Mouse (Mus musculus) lung, embryonic 15.5 days (tissue): ENCODE results near the gene Retn. TPM values are rescaled to one million over a fixed set of nuclear protein-coding genes. Genes with fewer than 3 reads are reported as not detected.

Experiments used
- ATAC-seq: fragments of 200-750 bp; cut with Nextera tagmentation; 2 replicates; pipeline ENCODE4 v1.8.0; 2017; ENCODE audit warnings: moderate number of reproducible peaks, borderline replicate concordance; ENCODE audit not compliant: low FRiP score, low TSS enrichment; ENCODE audit errors: extremely low read depth
- H3K27ac ChIP-seq: fragments of 300-500 bp; sonication (generic); 2 replicates; pipeline ENCODE4 v1.5.1; 2015; ENCODE audit warnings: moderate library complexity, mild to moderate bottlenecking, inconsistent platforms
- H3K27me3 ChIP-seq: fragments of 300-500 bp; sonication (generic); 2 replicates; pipeline ENCODE4 v1.6.1; 2015; ENCODE audit warnings: inconsistent platforms
- H3K36me3 ChIP-seq: fragments of 300-500 bp; sonication (generic); 2 replicates; pipeline ENCODE4 v1.6.1; 2015; ENCODE audit warnings: inconsistent platforms
- H3K4me1 ChIP-seq: fragments of 300-500 bp; sonication (generic); 2 replicates; pipeline ENCODE4 v1.6.1; 2015; ENCODE audit warnings: inconsistent platforms
- H3K4me2 ChIP-seq: fragments of 300-500 bp; sonication (generic); 2 replicates; pipeline ENCODE4 v1.6.1; 2015; ENCODE audit warnings: inconsistent platforms, mild to moderate bottlenecking, moderate library complexity
- H3K4me3 ChIP-seq: fragments of 300-500 bp; sonication (generic); 2 replicates; pipeline ENCODE4 v1.5.1; 2015; ENCODE audit warnings: mild to moderate bottlenecking, inconsistent platforms
- H3K9ac ChIP-seq: fragments of 300-500 bp; sonication (generic); 2 replicates; pipeline ENCODE4 v1.6.1; 2015; ENCODE audit warnings: inconsistent platforms
- H3K9me3 ChIP-seq: fragments of 300-500 bp; sonication (generic); 2 replicates; pipeline ENCODE4 v1.6.1; 2016; ENCODE audit warnings: inconsistent platforms
- WGBS: fragments of 180-500 bp; shearing (Covaris S2); methylation state at CpG from one replicate; pipeline ENCODE4 v1.1.7; 2015; 5-methylcytosine and 5-hydroxymethylcytosine counted together
- polyA plus RNA-seq: library from polyadenylated mRNA; unstranded; fragments of >200 nt; fragmentation: Nextera tagmentation; extraction: Ambion mirVana; gene quantifications from 2 replicates; pipeline ENCODE4 v1.2.1, GENCODE M21; 2015

The Retn gene
- polyA plus RNA-seq, result not detected in 2 replicates

DNA sequence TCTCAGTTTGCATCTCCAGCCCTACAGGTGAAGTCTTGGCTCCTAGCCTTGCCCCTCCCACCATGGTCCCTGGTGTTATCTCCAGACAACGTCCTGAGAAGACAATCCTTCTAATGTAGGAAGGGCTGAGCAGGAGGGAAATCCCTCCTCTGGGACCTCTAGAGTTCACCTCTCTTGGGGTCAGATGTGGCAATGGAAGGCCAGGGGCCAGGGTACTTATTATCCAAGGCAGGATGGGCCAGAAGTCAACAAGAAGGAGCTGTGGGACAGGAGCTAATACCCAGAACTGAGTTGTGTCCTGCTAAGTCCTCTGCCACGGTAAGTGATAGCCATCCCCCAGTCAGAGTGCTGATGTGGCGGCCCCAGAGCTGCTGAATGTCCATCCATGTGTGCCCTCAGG lies at the start of gene Retn:
Gene Retn (plus strand): TSS at position 245 of the 400 bp plus-strand sequence.
- H3K27me3 ChIP-seq, result no peaks in the 10 kb centered on the region
- no peaks in the 10 kb centered on the region for H3K9me3 ChIP-seq
- no peak within 1 kb of the TSS for H3K4me2 ChIP-seq
- H3K4me1 ChIP-seq, result no peaks in the 10 kb centered on the region
- H3K4me3 ChIP-seq, result no peak within 1 kb of the TSS
- no peak within 1 kb of the TSS for H3K27ac ChIP-seq
- no peak for ATAC-seq
- no peaks in the 10 kb centered on the region for H3K36me3 ChIP-seq
- H3K9ac ChIP-seq, result no peak within 1 kb of the TSS
- 55% methylated on average over 3 of the region's 3 CpGs for WGBS

DNA sequence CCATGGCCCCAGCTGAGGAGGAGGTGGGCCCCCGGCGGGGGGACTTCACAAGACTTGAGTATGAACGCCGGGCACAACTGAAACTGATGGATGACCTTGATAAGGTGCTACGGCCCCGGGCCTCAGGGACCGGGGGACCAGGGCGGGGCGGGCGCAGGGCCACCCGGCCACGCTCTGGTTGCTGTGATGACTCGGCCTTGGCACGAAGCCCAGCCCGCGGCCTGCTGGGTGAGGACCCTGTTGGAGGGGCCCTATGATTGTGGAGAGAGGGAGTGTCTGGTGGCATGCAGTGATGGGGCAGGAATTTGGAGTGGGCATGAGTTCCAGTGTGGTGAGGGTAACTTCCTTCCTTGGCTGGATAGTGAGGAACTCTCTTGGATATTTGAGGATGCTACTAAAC lies 49.0 kb upstream of the Retn start:
- no peak overlapping the region for H3K27ac ChIP-seq
- WGBS, result 55% methylated on average over 16 of the region's 16 CpGs
- peaks cover 35% of the 10 kb centered on the region for H3K36me3 ChIP-seq
- no peak overlapping the region for H3K9ac ChIP-seq
- H3K9me3 ChIP-seq, result no peaks in the 10 kb centered on the region
- no peak for ATAC-seq
- H3K4me1 ChIP-seq, result no peaks in the 10 kb centered on the region
- H3K27me3 ChIP-seq, result no peaks in the 10 kb centered on the region
- no peak overlapping the region for H3K4me3 ChIP-seq
- H3K4me2 ChIP-seq, result no peak overlapping the region

DNA sequence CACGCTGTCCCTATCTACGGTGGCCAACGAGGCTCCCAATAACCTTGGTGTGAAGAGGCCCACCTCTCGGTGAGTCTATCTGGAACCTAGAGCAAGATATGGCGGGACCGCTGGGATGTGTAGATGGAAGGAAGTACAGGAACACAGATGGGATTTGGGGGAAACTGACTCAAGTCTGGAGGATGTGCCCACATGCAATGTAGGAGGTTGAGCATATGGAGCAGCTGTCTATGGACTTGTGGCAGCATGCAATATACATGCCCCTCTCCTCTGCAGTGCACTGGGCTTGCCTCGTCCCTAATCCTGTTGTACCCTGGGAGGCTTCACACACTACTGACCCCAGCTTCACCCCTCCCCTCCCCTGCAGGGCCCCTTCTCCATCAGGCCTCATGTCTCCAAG lies 47.7 kb upstream of the Retn start:
- Histone ChIP-seq H3K27me3 (no peaks in the 10 kb centered on the region), H3K4me2 (no peak overlapping the region), H3K36me3 (peaks cover 47% of the 10 kb centered on the region), H3K9ac (no peak overlapping the region), H3K27ac (no peak overlapping the region), H3K4me3 (no peak overlapping the region), H3K4me1 (no peaks in the 10 kb centered on the region), H3K9me3 (no peaks in the 10 kb centered on the region)
- ATAC-seq, result no peak
- 87% methylated on average over 7 of the region's 7 CpGs for WGBS

DNA sequence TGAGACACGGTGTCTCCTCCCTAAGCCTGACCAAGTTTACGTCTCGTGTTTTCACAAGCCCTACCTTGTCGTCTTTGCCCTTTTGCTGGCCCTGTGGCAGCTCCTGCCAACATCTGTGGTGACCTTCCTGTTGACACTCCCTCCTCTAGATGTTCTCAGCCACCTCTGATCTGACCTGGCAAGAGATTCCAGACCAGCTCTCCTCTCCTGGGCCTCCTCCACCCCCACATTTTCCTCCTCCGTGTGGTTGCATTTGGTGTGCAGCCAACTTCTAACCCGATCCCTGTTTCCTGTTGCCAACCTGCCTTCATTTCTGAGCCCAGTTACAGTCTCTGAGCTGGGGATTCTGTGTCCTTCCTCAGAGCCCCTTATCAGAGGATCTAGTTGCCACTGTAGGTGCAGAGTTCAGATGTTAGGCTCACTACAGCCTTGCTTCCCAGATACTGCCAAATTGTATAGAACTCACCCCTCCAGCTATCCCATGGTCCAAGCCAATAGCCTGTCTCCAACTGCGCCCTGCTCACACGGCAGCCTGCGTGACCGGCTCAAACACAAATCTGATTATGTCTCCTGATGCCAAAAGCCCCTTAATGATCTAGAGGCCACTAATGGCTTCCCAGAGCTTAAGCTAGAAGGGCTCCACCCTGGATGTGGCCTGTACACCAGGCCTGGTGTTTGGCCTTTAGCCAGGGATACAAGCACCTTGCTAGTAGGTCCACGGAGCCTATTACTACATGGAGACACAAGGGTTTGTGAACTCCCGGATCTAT lies 46.3 kb upstream of the Retn start:
- H3K4me1 ChIP-seq, result no peaks in the 10 kb centered on the region
- H3K9ac ChIP-seq, result no peak overlapping the region
- no peak overlapping the region for H3K4me3 ChIP-seq
- 74% methylated on average over 12 of the region's 12 CpGs for WGBS
- H3K36me3 ChIP-seq, result peaks cover 61% of the 10 kb centered on the region
- H3K4me2 ChIP-seq, result no peak overlapping the region
- no peak overlapping the region for H3K27ac ChIP-seq
- no peaks in the 10 kb centered on the region for H3K9me3 ChIP-seq
- ATAC-seq, result no peak
- H3K27me3 ChIP-seq, result no peaks in the 10 kb centered on the region

DNA sequence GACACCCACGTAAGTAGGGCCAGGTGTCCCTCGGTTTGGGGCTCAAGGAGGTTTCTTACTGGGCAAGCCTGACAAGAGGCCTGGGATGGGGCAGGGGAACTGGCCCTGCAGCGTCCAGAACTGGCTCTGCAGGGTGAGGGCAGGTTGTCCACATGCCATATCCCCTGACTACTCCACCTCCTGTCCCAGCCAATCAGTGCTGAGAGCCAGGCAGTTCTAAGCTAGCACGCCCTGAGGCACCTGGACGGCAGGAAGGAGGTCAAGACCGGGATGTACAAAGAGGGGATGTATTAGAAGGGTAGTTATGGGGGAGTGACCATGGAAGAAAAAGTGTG lies 45.8 kb upstream of the Retn start:
- ATAC-seq, result no peak
- no peaks in the 10 kb centered on the region for H3K9me3 ChIP-seq
- WGBS, result 73% methylated on average over 6 of the region's 6 CpGs
- no peaks in the 10 kb centered on the region for H3K4me1 ChIP-seq
- H3K36me3 ChIP-seq, result peaks cover 63% of the 10 kb centered on the region
- H3K27me3 ChIP-seq, result no peaks in the 10 kb centered on the region
- H3K27ac ChIP-seq, result no peak overlapping the region
- H3K9ac ChIP-seq, result no peak overlapping the region
- no peak overlapping the region for H3K4me3 ChIP-seq
- no peak overlapping the region for H3K4me2 ChIP-seq

DNA sequence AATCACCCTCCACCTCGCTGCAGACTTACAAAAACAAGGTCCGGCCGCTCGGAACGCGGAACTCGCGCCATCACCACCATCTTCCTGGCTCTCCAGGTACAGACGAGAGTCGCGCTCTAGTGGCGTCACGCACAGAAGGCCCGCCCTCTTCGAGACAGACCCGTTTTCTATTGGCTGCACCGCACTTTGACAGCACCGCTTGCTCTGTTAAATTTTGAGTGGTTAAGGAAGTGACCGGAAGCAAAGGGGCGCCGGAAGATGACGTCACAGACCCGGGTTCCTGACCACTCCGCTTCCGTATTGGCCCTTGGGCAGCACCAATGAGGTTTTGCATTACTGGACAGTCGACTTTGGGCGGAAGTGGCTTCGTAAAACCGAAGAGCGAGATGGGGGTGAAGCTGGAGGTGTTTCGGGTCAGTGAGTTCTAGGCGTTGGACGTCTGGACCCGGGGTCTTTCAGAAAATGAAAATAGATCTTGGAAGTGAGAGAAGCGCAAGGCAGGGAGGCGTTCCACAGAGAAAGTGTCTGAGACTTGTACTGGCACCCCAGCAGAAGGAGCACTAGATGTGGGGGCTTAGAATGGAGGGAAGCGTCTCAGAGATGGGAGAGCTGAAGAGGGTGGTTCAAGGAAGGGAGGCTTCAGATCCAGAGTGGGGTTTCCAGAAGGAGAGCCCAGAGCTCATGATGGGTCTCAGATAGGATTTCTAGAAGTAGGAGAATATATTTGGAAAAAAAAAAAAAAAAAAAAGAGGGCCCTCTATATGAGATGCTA lies 34.2 kb upstream of the Retn start, which contains the start of the genes Xab2 and Pet100:
Gene Xab2 (minus strand): TSS at position 118 of the 772 bp plus-strand sequence.
Gene Pet100 (plus strand): TSS at position 350 of the 772 bp plus-strand sequence.
- no peak within 1 kb of the TSS for H3K27ac ChIP-seq
- H3K36me3 ChIP-seq, result peaks cover 10% of the 10 kb centered on the region
- WGBS, result under 1% methylated on average over 33 of the region's 37 CpGs

DNA sequence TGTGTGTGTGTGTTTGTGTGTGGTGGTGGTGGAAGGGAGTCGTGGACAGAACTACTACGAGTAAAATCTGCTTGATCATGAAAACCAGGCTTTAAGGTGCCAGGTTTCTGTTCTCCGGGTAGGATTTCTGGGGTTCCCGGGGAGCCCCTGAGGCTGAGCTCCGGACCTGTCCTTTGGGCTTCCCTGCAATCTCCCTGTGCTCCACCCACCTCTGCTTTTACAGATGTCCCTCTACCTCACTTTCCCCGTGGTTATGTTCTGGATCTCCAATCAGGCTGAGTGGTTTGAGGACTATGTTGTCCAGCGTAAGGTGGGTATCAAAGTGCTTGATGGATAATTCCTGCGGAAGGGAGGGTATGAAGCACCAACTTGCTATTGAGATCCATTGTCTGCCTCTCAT lies 33.5 kb upstream of the Retn start:
- WGBS, result 60% methylated on average over 8 of the region's 8 CpGs
- ATAC-seq, result no peak
- H3K27me3 ChIP-seq, result no peaks in the 10 kb centered on the region
- no peak overlapping the region for H3K27ac ChIP-seq
- H3K4me2 ChIP-seq, result peak overlapping the region; percentile 68
- peak overlapping the region; percentile 56; the same call in 1 of the 2 replicates for H3K9ac ChIP-seq
- H3K4me3 ChIP-seq, result peak overlapping the region; percentile 79
- peaks cover 8% of the 10 kb centered on the region for H3K36me3 ChIP-seq
- no peaks in the 10 kb centered on the region for H3K9me3 ChIP-seq
- peaks cover 17% of the 10 kb centered on the region for H3K4me1 ChIP-seq

More for the DNA sequence above, 34.2 kb upstream of the Retn start, which contains the start of the genes Xab2 and Pet100:
- peak within 1 kb of the TSS; percentile 79 for H3K4me3 ChIP-seq
- H3K4me2 ChIP-seq, result peak within 1 kb of the TSS; percentile 68
- peaks cover 17% of the 10 kb centered on the region for H3K4me1 ChIP-seq
- H3K9me3 ChIP-seq, result no peaks in the 10 kb centered on the region
- peak; percentile 98 for ATAC-seq
- peak within 1 kb of the TSS; percentile 71 for H3K9ac ChIP-seq
- H3K27me3 ChIP-seq, result no peaks in the 10 kb centered on the region

DNA sequence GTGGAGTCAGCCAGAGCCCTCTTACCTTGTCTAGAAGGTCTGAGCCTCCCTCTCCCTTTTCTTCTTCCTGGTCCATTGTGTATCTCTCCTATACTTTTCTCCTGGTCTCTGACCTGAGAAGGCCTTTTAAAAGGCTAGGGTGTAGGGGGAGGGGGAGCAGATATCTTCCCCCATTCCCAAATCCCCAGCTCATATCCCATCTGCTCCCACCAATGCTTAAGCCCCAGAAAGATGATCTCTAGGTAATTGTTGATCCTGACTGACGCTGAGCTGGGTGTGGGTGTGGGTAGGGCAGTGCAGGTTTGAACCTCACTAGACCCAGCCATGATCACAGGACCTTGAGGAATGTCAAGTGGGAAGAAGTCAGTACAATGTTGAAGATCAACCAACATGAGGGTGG lies 30.1 kb upstream of the Retn start, which contains the start of gene Pcp2:
Gene Pcp2 (minus strand): TSS at position 101 of the 400 bp plus-strand sequence.
- H3K9me3 ChIP-seq, result no peaks in the 10 kb centered on the region
- no peaks in the 10 kb centered on the region for H3K36me3 ChIP-seq
- peaks cover 8% of the 10 kb centered on the region; the same call in 1 of the 2 replicates for H3K27me3 ChIP-seq
- ATAC-seq, result no peak
- WGBS, result 43% methylated on average over 1 of the region's 1 CpGs
- H3K9ac ChIP-seq, result no peak within 1 kb of the TSS
- H3K4me3 ChIP-seq, result no peak within 1 kb of the TSS
- H3K27ac ChIP-seq, result no peak within 1 kb of the TSS
- H3K4me1 ChIP-seq, result peaks cover 8% of the 10 kb centered on the region
- no peak within 1 kb of the TSS for H3K4me2 ChIP-seq

DNA sequence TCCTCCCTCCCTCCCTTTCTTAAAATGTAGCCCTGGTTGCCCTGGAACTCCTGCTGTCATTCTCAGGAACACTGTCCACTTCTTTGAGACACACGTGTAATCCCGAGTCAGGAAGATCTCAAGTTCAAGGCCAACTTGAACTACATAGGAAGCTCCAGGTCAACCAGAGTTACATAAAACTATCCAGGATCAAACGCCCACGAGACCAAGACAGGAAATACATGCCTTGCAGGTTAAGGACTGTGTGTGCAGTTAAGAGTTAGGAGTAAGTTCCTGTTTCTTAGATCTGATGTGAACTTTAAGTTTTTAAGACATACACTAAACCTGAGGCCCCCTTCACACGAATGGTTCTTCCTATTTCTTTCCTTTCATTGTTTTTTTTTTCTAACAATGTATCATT lies 28.6 kb upstream of the Retn start:
- no peak overlapping the region for H3K4me2 ChIP-seq
- H3K27ac ChIP-seq, result no peak overlapping the region
- no peaks in the 10 kb centered on the region for H3K36me3 ChIP-seq
- no peak for ATAC-seq
- H3K9me3 ChIP-seq, result no peaks in the 10 kb centered on the region
- H3K9ac ChIP-seq, result no peak overlapping the region
- peaks cover 8% of the 10 kb centered on the region; the same call in 1 of the 2 replicates for H3K27me3 ChIP-seq
- H3K4me3 ChIP-seq, result no peak overlapping the region
- H3K4me1 ChIP-seq, result peaks cover 5% of the 10 kb centered on the region
- WGBS, result 50% methylated on average over 5 of the region's 5 CpGs

DNA sequence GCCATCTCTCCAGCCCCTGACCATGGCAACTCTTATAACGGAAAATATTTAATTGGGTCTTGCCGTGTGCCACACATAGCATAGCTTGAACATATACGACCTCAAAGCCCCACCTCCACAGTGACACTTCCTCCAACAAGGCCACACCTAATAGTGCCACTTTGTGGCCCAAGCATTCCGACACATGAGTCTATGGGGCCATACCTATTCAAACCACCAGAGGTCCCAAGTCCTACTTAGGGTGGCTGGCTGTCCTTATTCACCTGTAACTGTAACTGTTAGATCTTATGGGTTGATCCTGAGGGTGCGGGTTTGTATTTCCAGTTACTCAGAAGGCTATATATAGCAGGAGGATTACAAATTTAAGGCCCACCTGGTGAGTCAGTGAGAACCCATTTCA lies 27.6 kb upstream of the Retn start:
- Histone ChIP-seq H3K4me1 (no peaks in the 10 kb centered on the region), H3K27me3 (peaks cover 8% of the 10 kb centered on the region; the same call in 1 of the 2 replicates), H3K9me3 (no peaks in the 10 kb centered on the region), H3K4me3 (no peak overlapping the region), H3K27ac (no peak overlapping the region), H3K4me2 (no peak overlapping the region), H3K36me3 (no peaks in the 10 kb centered on the region), H3K9ac (no peak overlapping the region)
- no peak for ATAC-seq
- WGBS, result 19% methylated on average over 5 of the region's 5 CpGs

DNA sequence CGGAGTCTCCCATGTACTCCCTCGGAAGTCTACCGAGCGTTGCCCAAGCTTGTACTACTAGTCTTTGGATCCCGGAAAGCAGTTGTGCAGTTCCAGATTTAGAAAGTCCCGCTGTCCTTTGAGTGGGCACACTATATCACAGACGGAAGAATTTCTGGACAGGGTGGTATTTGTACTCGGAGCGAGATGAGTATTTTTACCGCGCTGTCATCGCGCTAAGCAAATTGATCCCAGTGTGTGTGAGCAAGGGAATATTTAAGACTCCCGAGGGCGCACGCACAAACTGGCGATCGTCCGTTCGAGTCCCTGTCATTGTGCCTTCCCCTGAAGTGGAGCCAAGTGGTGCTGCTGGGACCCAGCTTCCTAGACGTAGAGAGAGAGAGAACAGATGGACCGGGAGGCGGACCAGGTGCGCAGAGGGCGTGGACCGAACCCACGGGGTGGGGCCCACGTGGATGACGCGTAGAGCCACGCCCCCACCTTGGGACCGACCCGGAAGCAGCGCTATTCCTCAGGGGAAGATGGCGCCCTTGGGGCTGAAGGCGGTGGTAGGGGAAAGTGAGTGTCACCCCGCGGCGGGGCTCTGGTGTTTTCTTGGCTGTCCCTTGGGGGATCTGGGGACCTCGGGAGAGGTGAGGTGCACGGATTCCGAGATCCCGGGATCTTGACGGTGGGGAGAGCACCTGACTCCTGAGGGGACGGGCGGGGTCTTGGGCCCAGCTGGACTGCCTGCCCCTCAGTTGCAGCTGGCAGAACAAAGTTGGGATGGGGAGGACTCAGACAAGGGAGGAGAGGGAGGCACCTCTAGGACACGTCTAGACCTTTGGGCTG lies 24.7 kb upstream of the Retn start, which contains the start of gene Stxbp2:
Gene Stxbp2 (plus strand): TSS at position 309 of the 831 bp plus-strand sequence.
- peak within 1 kb of the TSS; percentile 75 for H3K4me2 ChIP-seq
- whole genome bisulfite sequencing, result 5% methylated on average over 47 of the region's 47 CpGs
- no peaks in the 10 kb centered on the region for H3K36me3 ChIP-seq
- H3K4me3 ChIP-seq, result peak within 1 kb of the TSS; percentile 63
- no peak within 1 kb of the TSS for H3K27ac ChIP-seq
- H3K9me3 ChIP-seq, result no peaks in the 10 kb centered on the region
- H3K9ac ChIP-seq, result peak within 1 kb of the TSS; percentile 52
- ATAC-seq, result peak; percentile 91
- peaks cover 8% of the 10 kb centered on the region; the same call in 1 of the 2 replicates for H3K27me3 ChIP-seq
- no peaks in the 10 kb centered on the region for H3K4me1 ChIP-seq
